Mouse (Mus musculus): Measurements from ENCODE around the gene Slc36a3.
"Not testable (repeated sequence)": the region's sequence is repeated elsewhere in the genome, so short reads cannot be mapped to it uniquely, and the experiment has no call there.

Slc36a3 gene

DNA sequence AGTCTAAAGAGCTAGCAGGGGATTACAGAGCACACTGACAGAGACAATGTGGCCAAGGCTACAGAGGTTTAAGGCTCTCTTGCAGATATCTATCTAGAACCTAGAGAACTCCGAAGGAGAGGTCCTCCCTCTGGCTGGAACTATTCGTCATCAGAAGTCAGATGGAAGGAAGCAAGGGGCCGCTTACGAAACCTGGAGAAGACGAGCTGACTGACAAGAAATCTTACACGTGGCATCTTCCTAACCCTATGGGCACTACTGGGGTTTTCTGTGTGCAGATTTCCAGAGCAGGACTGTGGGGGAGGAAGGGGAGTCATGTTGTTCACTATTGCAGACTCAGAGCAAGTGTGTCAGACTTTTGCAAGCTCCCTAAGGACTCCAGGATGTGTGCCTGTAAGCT lies 4.1 kb downstream of the Slc36a3 start:
- in situ Hi-C loops (cut with MboI; ENCODE audit: low sequenced_read_pairs), result no loop called here

DNA sequence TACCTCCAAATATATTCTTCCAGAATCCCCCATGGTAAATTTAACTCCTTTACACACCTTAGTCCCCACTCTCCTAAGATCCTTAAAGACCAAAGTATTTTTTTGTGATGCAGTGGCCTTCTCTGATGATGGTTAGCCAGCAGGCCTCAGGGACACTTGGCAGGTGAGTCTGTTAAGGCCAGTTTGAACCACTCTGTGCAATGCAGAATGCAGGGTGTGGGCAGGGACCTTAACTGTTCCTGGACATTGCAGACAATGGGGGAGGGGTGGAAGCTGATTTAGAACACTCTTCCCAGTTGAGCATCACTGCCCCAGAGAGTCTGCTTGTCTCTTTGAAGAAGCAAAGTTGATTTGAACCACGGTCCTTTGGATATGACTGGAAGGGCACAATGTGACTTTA lies 4.7 kb downstream of the Slc36a3 start:
- in situ Hi-C loops (cut with MboI; ENCODE audit: low sequenced_read_pairs), result no loop called here

DNA sequence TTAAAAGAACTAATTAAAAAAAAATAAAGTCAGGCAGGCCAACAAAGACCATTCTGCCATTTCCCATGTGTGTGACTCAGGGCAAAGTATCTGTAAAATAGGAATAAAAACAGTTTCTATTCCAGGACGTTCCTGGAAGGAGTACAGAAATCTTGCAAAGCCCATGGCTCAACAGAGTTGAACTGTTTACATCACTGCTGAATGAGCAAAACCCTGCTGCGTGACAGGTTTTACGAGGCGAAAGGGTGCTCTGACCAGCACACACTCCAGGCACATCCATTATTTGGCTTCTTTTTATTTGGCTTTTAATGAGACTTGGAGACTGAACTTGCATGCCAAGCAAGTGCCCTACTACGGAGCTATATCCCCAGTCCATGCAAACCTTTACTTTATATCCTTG lies 7.5 kb downstream of the Slc36a3 start:
- in situ Hi-C loops (cut with MboI; ENCODE audit: low sequenced_read_pairs), result no loop called here

DNA sequence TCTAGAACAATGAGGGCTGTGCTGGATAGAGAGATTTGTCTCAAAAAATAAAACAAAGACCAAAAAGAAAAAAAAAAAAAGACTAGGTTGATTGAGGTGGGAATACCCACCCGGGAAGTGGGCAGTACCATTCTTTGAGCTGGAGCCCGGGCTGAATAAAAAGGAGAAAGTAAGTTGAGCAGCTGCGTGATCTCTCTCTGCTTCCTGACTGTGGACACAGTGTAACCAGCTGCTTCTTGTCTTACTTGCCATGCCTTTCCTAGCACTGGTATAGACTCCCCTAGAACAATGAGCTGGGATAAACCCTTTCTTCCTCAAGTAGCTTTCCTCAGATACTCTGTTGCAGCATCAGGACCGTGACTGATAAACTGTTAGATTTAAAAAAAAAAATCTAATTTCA lies 10.0 kb downstream of the Slc36a3 start:
- in situ Hi-C loops (cut with MboI; ENCODE audit: low sequenced_read_pairs), result no loop called here

DNA sequence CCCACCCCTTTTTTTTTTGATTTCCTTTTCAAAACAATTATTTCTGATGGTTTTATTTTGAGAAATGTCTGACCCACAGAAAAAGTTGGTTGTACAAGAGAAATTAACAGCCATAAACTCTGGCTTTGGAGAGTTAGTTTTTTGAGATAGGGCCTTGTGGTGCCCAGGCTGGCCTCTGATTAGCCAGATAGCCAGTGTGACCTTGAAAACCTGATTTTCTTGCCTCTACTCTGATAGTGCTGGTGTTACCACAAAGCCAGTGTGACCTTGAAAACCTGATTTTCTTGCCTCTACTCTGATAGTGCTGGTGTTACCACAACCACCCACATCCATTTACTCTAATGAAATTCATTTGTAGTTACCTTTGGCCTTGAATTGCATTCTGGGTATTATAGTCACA lies 13.9 kb downstream of the Slc36a3 start:
- in situ Hi-C loops (cut with MboI; ENCODE audit: low sequenced_read_pairs), result no loop called here

DNA sequence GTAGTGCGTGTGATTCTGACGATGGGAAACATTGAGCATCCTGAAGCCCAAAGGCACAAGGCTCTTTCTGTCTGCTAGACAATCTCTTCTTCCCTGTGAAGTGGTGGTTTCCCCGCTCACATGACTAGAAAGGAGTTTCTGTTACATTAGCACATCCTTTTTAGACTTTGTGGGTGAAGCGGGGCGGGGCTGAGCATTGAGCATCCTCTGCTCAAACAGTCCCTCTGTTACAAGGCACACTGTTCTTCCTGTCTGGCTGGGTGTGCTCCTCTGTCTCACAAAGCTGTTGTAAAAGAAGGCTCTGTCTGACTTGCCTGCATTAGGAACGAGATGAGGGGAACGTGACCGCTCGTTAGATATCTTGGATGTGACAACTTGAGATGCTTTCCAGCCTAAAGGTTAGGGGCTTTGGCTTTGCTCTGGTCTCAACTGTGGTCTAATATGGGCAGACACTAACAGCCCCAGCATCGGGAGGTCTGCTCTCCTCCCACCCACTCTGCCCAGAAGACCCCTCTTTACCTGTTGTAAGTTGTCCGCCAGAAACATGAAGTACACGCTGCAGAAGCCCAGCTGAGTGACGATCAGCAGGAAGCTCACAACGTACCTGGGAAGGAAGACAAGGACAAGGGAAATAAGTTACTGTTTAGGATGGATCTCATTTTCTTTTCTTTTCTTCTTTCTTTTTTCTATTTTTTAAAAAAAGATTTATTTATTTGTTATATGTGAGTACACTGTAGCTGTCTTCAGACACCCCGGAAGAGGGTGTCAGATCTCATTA lies 14.5 kb downstream of the Slc36a3 start:
- in situ Hi-C loops (cut with MboI; ENCODE audit: low sequenced_read_pairs), result no loop called here

DNA sequence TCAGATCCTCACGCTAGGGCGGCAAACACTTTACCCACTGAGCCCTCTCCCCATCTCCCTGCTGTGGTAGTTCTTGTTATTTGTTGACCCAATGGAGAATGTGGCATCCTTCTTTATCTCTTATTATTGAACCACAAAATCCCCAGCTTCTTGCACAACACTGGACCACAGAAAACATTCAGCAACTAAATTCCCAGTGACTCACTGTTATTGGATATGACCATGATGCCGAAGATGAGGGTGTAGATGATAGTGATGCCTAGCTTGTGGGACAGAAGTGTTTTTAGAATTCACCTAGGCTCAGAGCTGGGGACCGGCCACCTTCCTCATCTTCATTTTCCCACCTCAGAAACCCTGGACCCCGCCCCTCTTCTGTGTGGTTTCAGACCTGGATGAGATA lies 16.6 kb downstream of the Slc36a3 start:
- in situ Hi-C loops (cut with MboI; ENCODE audit: low sequenced_read_pairs), result no loop called here

DNA sequence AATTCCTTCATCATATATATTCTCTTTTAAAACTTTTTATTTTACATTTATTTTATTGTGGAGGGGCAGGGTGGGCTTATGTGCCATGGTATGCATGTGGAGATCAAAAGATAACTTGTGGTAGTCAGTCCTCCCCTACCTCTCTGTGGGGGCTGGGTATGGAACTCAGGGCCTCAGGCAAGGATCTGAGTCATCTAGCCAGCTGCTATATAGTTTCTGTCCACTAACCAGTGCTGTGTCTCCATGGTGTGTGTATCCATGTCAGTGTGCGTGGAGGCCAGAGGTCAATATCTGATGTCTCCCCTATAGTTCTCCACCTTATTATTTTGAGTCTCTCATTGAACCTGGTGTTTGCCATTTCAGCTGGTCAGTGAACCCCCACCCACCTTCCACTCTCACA lies 17.1 kb downstream of the Slc36a3 start:
- in situ Hi-C loops (cut with MboI; ENCODE audit: low sequenced_read_pairs), result no loop called here

DNA sequence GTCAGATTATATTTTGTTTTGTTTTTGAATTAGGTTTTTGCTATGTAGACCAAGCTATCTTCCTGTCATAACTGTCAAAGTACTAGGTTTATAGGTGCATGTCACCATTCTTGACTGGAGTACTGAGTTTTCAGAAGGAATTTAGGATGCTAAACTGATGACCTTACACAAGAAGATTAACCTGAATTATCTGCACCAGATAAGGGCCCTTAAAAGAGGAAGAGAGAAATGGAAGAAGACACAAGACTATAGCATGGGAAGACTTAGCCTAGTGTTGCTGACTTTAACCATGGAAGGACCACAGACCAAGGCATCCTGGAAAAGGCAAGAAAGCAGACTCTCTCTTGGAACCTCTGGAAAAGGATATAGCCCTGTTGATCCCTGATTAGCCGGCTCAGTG lies 18.3 kb downstream of the Slc36a3 start:
- in situ Hi-C loops (cut with MboI; ENCODE audit: low sequenced_read_pairs), result no loop called here

DNA sequence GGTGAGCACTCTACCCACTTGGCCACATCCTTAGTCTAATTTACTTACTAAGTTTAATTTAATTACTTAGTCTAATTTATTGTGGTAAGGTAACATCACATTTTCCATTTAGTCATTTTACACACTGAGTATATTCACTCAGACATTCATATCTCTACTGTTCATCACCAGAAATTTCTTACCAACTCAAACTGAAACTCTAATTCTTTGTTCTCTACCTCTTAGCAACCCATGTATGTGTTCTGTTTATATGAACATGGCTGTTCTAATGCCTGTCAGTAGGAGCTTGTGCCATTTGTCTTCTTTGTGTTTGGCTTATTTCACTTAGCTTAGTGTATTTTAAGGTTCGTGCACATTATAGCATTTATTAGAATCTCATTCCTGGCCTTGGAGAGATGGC lies 19.6 kb downstream of the Slc36a3 start:
- in situ Hi-C loops (cut with MboI; ENCODE audit: low sequenced_read_pairs), result no loop called here

DNA sequence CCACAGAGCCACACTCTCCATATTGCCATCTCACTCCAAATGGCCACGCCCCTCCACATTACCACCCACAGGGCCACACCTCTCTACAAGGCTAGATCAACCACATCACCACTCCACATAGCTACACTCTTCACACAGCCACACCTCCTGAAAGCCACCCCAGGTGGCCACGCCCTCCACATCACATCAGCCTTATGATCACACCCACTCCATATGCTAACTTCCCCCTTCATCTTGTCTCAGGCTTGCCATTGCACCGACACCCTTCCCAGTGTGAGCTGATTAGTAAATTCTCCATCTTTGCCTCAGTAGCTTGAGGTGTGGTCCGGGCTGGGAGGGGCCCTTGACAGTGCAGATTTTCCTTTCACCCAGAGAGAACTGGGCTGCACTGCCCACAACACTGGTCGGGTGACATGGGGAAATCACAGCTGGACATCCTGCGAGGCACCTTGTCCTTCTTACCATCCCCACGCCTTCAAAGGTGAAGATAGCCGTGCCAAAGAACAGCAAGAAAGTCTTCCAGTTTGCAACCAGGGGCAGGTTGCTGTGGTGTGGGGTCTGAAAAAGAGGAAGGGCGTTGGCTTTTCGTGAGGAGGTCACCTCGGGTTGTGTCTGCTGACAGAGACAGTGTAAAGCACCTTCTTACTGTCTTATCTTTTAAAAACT lies 20.3 kb downstream of the Slc36a3 start:
- in situ Hi-C loops (cut with MboI; ENCODE audit: low sequenced_read_pairs), result no loop called here

DNA sequence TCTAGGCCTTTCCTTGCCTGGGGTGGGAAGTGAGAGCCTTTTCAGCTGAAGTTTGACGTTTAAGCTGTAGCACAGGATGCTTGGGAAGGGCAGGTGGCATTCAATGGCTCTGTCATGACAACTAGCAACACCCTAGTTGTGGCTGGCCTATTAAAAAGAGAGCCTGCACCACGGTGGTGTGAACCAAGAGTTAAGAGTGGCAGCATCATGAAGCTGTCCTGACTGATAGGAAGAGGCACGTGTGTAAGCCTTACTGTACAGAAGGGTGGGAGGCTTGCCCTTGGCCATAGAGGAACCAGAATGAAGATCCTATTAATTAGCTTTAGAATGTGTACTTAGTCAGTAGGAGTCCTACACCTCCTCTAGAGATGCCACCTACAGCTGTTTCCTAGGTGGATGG lies 23.1 kb downstream of the Slc36a3 start:
- in situ Hi-C loops (cut with MboI; ENCODE audit: low sequenced_read_pairs), result no loop called here

DNA sequence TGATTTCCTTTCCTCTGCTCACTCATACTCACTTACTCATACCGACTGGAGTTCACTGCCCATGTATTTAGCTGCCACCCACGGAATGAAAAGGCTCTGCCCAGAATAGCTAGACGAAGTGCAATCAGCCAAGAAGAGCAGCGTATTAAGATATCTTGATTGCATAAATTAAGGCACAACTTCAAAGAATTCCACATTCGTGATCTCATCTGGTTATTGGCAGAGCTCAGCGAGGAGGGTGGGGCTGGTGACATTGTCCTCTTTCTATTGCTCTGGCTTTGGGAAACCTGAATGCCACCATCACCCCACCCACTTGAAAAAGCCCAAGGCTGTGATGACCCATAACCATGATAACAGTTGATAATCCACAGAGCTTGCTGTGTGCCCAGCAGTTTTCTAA lies 23.6 kb downstream of the Slc36a3 start:
- in situ Hi-C loops (cut with MboI; ENCODE audit: low sequenced_read_pairs), result no loop called here

DNA sequence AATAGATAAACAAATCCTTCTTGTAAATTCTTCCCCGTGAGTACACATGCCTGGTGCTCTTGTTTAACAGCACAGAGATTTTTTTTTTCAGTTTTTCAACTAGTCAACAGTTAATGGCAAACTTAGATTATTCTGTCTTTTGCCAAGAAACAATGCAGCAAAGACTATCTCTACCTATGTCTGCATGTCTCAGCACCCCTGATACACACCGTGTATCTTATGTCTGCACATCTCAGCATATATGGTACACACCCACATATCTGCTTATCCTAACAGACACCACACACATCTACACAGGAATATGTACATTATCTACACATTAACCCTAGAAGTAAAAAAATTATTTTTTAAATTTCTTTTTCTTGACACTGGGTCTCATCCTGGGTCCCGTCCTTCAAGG lies 24.8 kb downstream of the Slc36a3 start:
- in situ Hi-C loops (cut with MboI; ENCODE audit: low sequenced_read_pairs), result no loop called here

DNA sequence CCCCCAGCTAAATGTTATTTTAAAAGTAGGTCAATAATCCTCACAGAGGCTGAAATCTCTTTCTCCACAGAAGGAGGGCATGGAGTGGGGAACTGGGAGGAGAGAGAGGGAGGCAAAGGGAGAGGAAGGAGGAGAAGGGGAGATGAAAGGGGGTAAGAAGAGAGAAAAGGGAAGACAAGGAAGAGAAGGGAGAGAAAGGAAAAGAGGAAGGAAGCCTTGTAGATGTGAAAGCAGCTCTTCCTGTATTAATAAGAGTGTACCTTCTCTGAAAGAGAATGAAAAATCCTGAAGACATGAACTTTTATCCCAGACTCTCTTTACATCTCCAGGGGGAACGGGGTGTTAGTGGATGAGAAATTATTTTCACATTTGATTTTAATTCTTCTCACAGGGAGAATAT lies 30.1 kb downstream of the Slc36a3 start:
- in situ Hi-C loops (cut with MboI; ENCODE audit: low sequenced_read_pairs), result no loop called here

DNA sequence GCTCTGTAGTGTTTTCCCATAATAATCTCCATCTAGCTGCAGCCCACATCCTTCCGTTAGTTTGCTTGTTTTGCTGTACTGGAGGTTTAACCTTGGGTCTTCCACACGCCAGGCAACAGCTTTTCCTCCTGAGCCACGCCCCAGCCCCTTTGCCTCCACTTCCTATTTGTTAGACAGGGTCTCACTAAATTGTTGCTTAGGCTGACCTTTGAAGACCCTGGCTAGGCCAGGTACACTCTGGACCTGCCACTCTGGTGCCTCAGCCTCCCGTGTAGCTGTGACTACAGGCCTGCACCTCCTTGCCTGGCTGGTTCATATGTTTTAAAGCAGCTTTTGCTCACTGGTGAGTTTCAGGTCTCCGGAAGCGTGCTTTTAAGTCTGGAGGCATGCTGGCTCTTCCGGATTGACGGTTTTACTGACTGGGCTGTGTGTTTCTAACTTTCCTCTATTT lies 30.7 kb downstream of the Slc36a3 start:
- in situ Hi-C loops (cut with MboI; ENCODE audit: low sequenced_read_pairs), result no loop called here

DNA sequence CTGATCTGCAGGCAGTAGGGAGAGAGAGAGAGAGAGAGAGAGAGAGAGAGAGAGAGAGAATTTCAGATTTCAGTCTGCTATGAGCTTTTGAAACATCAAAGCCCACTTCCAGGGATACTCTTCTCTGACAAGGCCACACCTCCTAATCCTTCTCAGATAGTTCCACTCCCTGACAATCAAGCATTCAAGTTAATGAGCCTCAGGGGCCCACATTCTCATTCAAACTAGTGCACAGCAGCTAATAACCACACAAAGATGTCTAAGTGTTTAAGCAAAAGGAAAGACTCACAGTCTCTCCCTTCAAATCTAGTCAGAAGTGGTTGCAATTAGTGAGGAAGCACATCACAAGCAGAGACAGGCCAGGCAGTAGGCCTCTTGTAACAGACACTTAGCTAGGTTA lies 31.2 kb downstream of the Slc36a3 start:
- in situ Hi-C loops (cut with MboI; ENCODE audit: low sequenced_read_pairs), result no loop called here

DNA sequence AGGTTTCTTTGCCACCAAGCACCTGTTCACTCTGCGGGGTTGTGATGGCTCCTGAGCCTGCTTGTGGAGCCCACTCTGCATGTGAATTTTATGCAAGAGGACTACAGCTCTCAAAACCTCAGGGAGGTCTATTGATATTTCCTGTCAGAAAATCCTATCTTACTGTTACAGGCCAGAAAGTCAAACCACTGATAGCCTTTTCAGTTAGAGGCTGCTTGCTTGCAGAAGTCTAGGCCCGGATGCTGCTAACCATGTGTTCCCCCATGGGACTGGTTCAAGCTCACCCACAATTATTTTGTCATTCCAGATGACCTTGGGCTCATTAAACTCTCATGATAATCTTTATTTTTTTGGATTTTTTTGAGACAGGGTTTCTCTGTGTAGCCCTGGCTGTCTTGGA lies 34.5 kb downstream of the Slc36a3 start:
- in situ Hi-C loops (cut with MboI; ENCODE audit: low sequenced_read_pairs), result no loop called here

DNA sequence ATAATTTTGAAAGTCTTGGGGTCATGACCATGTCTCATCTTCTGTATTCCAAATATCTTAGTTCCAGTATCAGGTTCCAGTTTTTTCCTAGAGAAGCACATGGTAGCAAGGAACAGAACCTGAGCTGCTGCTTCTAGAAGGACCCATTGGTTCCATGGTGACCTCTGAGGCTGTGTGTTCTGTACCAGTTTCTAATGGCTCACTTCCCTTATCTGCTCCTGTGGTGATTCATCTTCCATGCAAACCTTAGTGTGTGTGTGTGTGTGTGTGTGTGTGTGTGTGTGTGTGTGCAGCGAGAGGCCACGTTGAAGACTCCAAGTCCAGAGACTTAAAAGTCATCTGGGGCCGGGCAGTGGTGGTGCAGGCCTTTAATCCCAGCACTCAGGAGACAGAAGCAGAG lies 35.5 kb downstream of the Slc36a3 start:
- in situ Hi-C loops (cut with MboI; ENCODE audit: low sequenced_read_pairs), result no loop called here

DNA sequence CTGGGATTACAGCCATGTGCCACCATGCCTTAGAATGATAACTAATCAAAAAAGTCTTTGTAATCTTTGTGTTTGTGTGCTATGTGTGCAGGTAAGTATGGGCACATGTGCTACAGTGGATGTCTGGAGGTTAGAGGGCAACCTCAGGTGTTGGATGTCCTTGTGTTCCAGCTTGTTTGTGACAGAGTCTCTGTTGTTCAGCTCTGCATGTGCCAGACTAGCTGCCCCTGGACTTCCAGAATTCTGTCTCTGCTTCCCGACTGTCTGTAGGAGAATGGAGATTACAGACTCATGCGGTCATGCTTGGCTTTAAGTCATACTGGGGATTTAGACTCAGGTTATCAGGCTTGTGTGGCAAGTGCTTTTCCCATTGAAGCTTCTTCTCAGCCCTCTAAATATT lies 37.2 kb downstream of the Slc36a3 start:
- in situ Hi-C loops (cut with MboI; ENCODE audit: low sequenced_read_pairs), result no loop called here

DNA sequence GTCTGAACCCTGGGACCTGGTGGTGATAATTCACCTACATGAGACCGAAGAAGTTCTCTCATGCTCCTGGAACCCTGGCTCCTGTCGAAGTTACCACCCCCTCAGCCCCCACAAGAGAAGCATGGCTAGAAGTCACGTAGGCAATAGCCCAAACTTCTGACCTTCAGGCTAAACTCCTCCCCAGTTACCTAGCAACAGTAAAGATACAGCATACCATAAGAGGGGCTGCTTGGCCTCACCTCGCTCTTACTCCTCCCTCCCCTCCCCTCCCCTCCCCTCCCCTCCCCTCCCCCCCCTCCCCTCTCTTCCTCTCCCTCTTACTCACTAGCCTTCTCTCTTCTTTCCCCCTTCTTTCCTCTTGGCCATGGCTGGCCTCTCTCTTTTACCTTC lies 37.7 kb downstream of the Slc36a3 start:
- in situ Hi-C loops (cut with MboI; ENCODE audit: low sequenced_read_pairs), result not testable (repeated sequence)

DNA sequence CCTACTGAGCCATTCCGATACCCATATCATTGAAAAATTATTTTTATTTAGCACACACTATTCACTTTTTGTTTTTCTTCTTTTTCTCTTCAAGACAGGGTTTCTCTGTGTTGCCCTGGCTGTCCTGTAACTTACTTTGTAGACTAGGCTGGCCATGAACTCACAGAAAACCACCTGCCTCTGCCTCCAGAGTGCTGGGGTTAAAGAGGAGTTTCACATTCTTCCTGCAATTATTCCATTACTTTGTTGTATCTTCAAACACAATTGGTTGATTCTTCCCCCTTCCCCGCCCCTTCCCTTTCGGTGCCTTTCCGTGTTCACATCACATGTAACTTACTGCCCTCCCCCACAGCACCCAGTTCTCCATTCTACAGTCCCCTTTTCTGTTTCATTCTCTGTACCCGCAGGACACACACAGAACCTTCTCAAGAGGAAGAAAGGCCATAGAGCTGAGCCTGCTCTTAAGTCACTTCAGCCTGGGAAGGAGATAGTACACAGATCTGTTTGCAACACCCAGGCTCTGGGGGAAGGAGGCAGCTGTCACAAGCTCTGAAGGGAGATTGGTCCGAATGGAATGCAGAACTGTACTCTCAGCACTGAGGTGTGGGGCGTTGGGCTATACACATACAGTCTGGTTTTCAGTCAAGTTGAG lies 38.2 kb downstream of the Slc36a3 start:
- in situ Hi-C loops (cut with MboI; ENCODE audit: low sequenced_read_pairs), result no loop called here

Data from CH12F3 (cell line).